Mouse (Mus musculus): Measurements from ENCODE around the gene Ppm1f.

Ppm1f gene

GRCm38 (mm10) chr16:16911641-16912597, 15.7 kb downstream of the Ppm1f start:
- peak; percentile 67 to 68 for DNase-seq (ENCODE audit: low spot score in 2 of 2)

- DNase-seq (ENCODE audit: low spot score in 2 of 2) = no peak
Observed at GRCm38 (mm10) chr16:16913440-16913839, 17.2 kb downstream of the Ppm1f start.

DNA sequence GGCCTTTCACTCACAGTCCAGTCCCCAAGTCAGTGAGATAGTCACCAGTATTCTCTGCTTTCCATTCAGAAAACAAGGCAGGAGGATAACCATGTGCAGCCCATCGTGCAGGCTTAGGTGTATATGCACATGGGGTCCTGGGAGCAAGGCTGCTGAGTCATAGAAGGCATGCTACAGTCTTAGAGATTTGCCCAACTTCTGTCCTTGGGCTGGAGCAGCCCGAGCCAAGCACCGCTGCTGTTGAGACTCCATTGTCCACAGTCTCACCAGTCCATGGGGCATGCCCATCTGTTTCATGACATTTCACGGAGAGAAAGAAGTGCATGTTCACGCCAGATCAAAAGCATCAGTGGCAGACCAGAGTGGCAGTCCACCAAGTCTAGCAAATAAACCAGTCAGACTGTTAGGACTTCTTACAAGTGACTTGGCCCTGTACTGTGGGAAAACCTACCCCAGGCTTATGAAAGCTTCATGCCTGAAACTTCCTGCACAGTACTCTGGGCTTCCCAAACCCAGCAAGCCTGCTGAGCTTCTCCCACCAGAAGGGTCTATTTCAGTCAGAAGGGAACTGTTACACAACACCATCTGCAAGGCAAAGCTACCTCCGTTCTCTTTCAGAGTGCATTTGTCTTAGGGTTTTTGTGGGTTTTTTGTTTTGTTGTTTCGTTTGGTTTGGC, 22.3 kb downstream of the Ppm1f start:
- DNase-seq (ENCODE audit: low spot score in 2 of 2) = no peak

DNA sequence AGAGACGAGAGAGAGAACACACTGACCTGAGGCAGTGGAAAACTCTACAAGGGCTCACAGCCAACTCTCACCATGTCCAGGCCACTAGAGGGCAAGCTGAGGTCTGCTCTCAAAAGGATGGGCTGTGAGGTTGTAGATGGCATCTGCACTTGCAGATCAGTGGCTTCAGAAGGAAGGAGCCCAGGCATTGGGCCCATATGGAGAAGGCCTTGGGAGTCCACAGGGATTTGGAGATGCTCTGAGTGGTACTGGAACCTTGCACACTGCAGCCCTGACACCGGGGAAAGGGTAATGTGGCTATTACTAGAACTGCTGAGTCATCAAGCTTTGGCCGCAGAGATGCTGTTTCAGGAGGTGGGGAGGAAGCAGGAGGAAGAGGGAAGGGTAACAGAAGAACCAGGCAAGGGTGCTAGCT, 24.8 kb downstream of the Ppm1f start:
- DNase-seq (ENCODE audit: low spot score in 2 of 2) = peak in 1 of 2 experiments; percentile 63

GRCm38 (mm10) chr16:16924481-16924880, 28.2 kb downstream of the Ppm1f start:
- DNase-seq (ENCODE audit: low spot score in 2 of 2) = no peak

- peak; percentile 66 to 73 for DNase-seq (ENCODE audit: low spot score in 2 of 2)
Observed at GRCm38 (mm10) chr16:16926536-16926935, 30.3 kb downstream of the Ppm1f start.

- peak in 1 of 2 experiments; percentile 32 for DNase-seq (ENCODE audit: low spot score in 2 of 2)
Observed at GRCm38 (mm10) chr16:16928908-16929307, 32.6 kb downstream of the Ppm1f start.

DNA sequence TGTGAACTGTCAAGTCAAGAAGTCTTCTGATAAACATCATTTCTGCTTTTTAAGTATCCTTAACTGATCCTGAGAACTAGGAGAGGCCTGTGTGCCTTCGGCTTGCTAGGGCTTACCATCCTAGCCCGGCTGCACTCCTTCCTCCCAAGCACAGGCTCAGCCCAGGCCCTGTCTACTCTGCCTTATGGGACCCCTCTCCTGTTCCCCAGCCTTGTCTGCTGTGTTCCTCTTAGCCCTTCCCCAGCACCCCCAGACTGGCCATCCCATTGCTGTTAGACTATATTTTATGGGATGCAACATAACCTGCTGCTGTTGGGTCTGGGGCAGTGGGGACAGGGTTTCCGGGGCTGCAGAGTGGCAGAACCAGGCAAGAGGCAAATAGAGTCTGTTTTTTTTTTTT, 34.1 kb downstream of the Ppm1f start:
- DNase-seq (ENCODE audit: low spot score in 2 of 2) = peak in 1 of 2 experiments; percentile 25

DNA sequence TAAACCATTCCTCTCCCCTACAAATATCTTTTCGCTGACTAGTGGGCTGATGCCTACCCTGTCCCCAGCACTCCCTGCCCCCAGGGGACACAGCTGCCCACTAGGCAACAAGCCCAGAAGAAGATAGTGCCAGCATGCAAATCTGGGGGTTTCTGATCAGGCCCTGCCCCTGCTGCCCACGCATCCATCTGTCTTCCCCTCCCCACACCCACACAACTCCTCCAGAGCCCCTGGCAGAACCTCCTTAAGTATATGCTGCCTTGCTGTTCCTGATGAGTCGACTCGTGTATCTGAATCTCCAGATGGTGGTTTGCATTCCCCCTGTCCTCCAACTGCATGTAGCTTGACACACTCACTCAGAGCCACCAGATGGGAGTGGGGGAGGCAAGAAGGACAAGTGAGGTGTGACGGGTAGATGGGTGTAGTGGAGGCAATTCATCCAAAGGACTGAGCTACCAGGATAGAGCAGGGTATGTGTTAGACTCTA, 34.6 kb downstream of the Ppm1f start:
- DNase-seq (ENCODE audit: low spot score in 2 of 2) = peak; percentile 91 to 92

GRCm38 (mm10) chr16:16939543-16939942, 43.3 kb downstream of the Ppm1f start:
- DNase-seq (ENCODE audit: low spot score in 2 of 2) = no peak

GRCm38 (mm10) chr16:16941078-16941477, 44.8 kb downstream of the Ppm1f start:
- DNase-seq (ENCODE audit: low spot score in 2 of 2) = no peak

GRCm38 (mm10) chr16:16958575-16958974, 62.3 kb downstream of the Ppm1f start:
- DNase-seq (ENCODE audit: low spot score in 2 of 2) = no peak

DNA sequence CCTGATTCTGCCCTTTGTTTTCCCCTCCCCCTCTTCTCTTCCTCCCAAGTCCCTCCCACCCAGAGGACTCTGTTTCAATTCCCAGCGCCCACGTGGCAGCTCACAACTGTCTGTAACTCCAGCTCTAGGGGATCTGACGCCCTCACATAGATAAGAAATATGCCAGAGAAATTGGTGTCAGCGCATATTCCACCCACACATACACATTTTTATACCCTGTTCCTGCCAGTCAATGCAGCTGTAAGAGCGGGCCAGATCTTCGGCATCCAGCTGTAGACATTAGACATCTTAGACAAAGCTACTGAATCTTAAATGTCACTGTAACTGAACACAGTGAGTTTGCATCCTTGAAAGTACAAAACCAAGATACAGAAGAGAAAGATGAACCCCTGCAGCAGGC, 63.6 kb downstream of the Ppm1f start:
- DNase-seq (ENCODE audit: low spot score in 2 of 2) = no peak

GRCm38 (mm10) chr16:16965149-16965548, 68.9 kb downstream of the Ppm1f start:
- no peak for DNase-seq (ENCODE audit: low spot score in 2 of 2)

DNA sequence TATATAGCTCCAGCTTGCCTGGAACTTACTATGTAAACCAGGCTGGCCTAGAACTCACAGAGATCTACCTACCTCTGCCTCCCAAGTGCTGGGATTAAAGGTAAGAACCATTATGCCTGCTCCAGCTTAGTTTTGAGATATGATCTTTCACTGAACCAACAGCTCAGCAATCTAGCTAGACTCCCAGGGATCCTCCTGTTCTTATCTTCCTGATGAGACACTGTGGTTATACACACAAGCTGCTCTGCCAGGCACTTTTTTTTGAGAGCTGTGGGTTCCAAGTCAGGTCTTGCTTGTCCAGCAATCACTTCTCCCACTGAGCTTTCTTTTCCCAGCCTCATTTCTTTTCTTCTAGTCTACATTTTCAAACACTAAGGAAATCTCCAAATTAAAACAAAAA, 70.0 kb downstream of the Ppm1f start:
- no peak for DNase-seq (ENCODE audit: low spot score in 2 of 2)
